Mouse (Mus musculus): ENCODE data around the gene Nin.

- TF ChIP-seq CTCF (IDR thresholded peaks at IDR 0.05; ENCODE audit: insufficient read depth, low read depth, low read length) (no peak), POLR2A (IDR thresholded peaks at IDR 0.05; ENCODE audit: insufficient read depth, low read depth, low read length) (no peak)
Measured at GRCm38 (mm10) chr12:69976688-69977087, 136.8 kb downstream of the Nin start.

Measured in olfactory bulb, adult 2 months (tissue).